Mouse (Mus musculus) ES-CJ7 (cell line): ENCODE measurements around the gene Marcks.

Experiments
- DNase-seq: peaks from one replicate; pipeline ENCODE4 v3.0.0; 2011; ENCODE audit warnings: low read depth, low spot score

Gene Marcks

GRCm38 (mm10) chr10:37138778-37139442, at the start of gene Marcks:
TSS of gene Marcks (minus strand) at chr10:37138920.
- peak; percentile 84 for DNase-seq

GRCm38 (mm10) chr10:37177071-37177470, 38.4 kb upstream of the Marcks start:
- DNase-seq = no peak

- DNase-seq = no peak
These were observed 33.8 kb upstream of the Marcks start for GRCm38 (mm10) chr10:37172416-37172950.

- no peak for DNase-seq
These were observed 33.1 kb upstream of the Marcks start for GRCm38 (mm10) chr10:37171711-37172415.

GRCm38 (mm10) chr10:37170878-37171277, 32.2 kb upstream of the Marcks start:
- no peak for DNase-seq

- DNase-seq = no peak
These were observed 31.7 kb upstream of the Marcks start for GRCm38 (mm10) chr10:37170466-37170865.

GRCm38 (mm10) chr10:37167527-37167926, 28.8 kb upstream of the Marcks start:
- DNase-seq = no peak

- no peak for DNase-seq
These were observed 21.0 kb upstream of the Marcks start for GRCm38 (mm10) chr10:37159731-37160130.

GRCm38 (mm10) chr10:37157156-37157555, 18.4 kb upstream of the Marcks start:
- DNase-seq = no peak

- DNase-seq = no peak
These were observed 16.4 kb upstream of the Marcks start for GRCm38 (mm10) chr10:37155131-37155530.

- no peak for DNase-seq
These were observed 13.0 kb upstream of the Marcks start for GRCm38 (mm10) chr10:37151539-37152271.

- no peak for DNase-seq
These were observed 9.3 kb upstream of the Marcks start for GRCm38 (mm10) chr10:37148016-37148415.

GRCm38 (mm10) chr10:37145456-37145855, 6.7 kb upstream of the Marcks start:
- no peak for DNase-seq

GRCm38 (mm10) chr10:37141621-37142020, 2.9 kb upstream of the Marcks start:
- DNase-seq = no peak

- peak; percentile 92 for DNase-seq
These were observed 2.2 kb upstream of the Marcks start for GRCm38 (mm10) chr10:37140736-37141451.

GRCm38 (mm10) chr10:37140166-37140735, 1.5 kb upstream of the Marcks start:
- no peak for DNase-seq

GRCm38 (mm10) chr10:37139443-37140165, 884 bp upstream of the Marcks start:
- peak; percentile 9 for DNase-seq

GRCm38 (mm10) chr10:37138311-37138731, 399 bp downstream of the Marcks start:
- DNase-seq = peak; percentile 19

- DNase-seq = peak; percentile 69
These were observed 999 bp downstream of the Marcks start for GRCm38 (mm10) chr10:37137531-37138310.
